Mouse (Mus musculus) frontal cortex, adult (tissue): ENCODE data around the gene Mecp2.

Experiments used
- ATAC-seq: cut with Nextera tagmentation; 2 replicates; pipeline ENCODE4 v1.9.2; 2017; ENCODE audit warnings: mild to moderate bottlenecking, moderate library complexity, mixed read lengths; ENCODE audit not compliant: low TSS enrichment

Gene Mecp2

GRCm38 (mm10) chrX:74014597-74014996, 120.6 kb downstream of the Mecp2 start:
- ATAC-seq, result no peak

- no peak for ATAC-seq
These were observed 127.1 kb downstream of the Mecp2 start for GRCm38 (mm10) chrX:74008063-74008462.

- ATAC-seq, result no peak
These were observed 128.8 kb downstream of the Mecp2 start for GRCm38 (mm10) chrX:74006401-74006800.

GRCm38 (mm10) chrX:74003644-74004043, 131.5 kb downstream of the Mecp2 start:
- ATAC-seq, result no peak

- no peak for ATAC-seq
These were observed 134.1 kb downstream of the Mecp2 start for GRCm38 (mm10) chrX:74001024-74001423.

- peak; percentile 89 for ATAC-seq
These were observed 136.0 kb downstream of the Mecp2 start for GRCm38 (mm10) chrX:73998911-73999869.

- ATAC-seq, result no peak
These were observed 157.4 kb downstream of the Mecp2 start for GRCm38 (mm10) chrX:73977783-73978182.
